Mouse (Mus musculus): ENCODE measurements at regions not wholly inside any gene's neighbourhood (a gene's known extent, or its start where the extent isn't known, plus 50 kb on each side); places are given as distances from the start of the nearest gene placed in this dataset.
A peak's percentile ranks its signal among the peaks of the same experiment; 100 is the strongest.
"Not testable (repeated sequence)": the region's sequence is repeated elsewhere in the genome, so short reads cannot be mapped to it uniquely, and the experiment has no call there.

- no peak for DNase-seq
Measured at GRCm38 (mm10) chr2:147989616-147990015, 57.2 kb downstream of the Foxa2 start.

- DNase-seq = no peak
Measured at GRCm38 (mm10) chr2:147988586-147988985, 58.2 kb downstream of the Foxa2 start.

- no peak for DNase-seq
Measured at GRCm38 (mm10) chr2:147985261-147985575, 61.6 kb downstream of the Foxa2 start.

- peak; percentile 25 to 52 for DNase-seq
Measured at GRCm38 (mm10) chr2:147984547-147985260, 62.1 kb downstream of the Foxa2 start.

- no peak for DNase-seq
Measured at GRCm38 (mm10) chr2:147980929-147981479, 65.8 kb downstream of the Foxa2 start.

GRCm38 (mm10) chr2:147980408-147980807 is 66.4 kb downstream of the Foxa2 start:
- no peak for DNase-seq

GRCm38 (mm10) chr2:147979660-147980364 is 67.0 kb downstream of the Foxa2 start:
- no peak for DNase-seq

- DNase-seq = no peak
Measured at GRCm38 (mm10) chr2:147979001-147979400, 67.8 kb downstream of the Foxa2 start.

- DNase-seq = no peak
Measured at GRCm38 (mm10) chr2:147974776-147975175, 72.0 kb downstream of the Foxa2 start.

GRCm38 (mm10) chr2:147968671-147969070 is 78.1 kb downstream of the Foxa2 start:
- peak; percentile 7 to 49 for DNase-seq

- DNase-seq = no peak
Measured at GRCm38 (mm10) chr2:147967829-147968529, 78.8 kb downstream of the Foxa2 start.

- not testable (repeated sequence) for DNase-seq
Measured at GRCm38 (mm10) chr2:147963284-147963683, 83.5 kb downstream of the Foxa2 start.

- no peak for DNase-seq
Measured at GRCm38 (mm10) chr2:147961633-147962032, 85.1 kb downstream of the Foxa2 start.

- DNase-seq = no peak
Measured at GRCm38 (mm10) chr2:147954183-147954582, 92.6 kb downstream of the Foxa2 start.

GRCm38 (mm10) chr2:147951233-147951632 is 95.5 kb downstream of the Foxa2 start:
- DNase-seq = no peak

GRCm38 (mm10) chr2:147944171-147945040 is 102.4 kb downstream of the Foxa2 start:
- DNase-seq = no peak

- no peak for DNase-seq
Measured at GRCm38 (mm10) chr2:147942591-147942990, 104.2 kb downstream of the Foxa2 start.

GRCm38 (mm10) chr2:147941319-147941718 is 105.5 kb downstream of the Foxa2 start:
- DNase-seq = no peak

GRCm38 (mm10) chr2:147932494-147932893 is 114.3 kb downstream of the Foxa2 start:
- no peak for DNase-seq

GRCm38 (mm10) chr2:147929031-147929711 is 117.6 kb downstream of the Foxa2 start:
- DNase-seq = no peak

GRCm38 (mm10) chr2:147927792-147928670 is 118.7 kb downstream of the Foxa2 start:
- DNase-seq = peak; percentile 66 to 82
